Mouse (Mus musculus) bone marrow macrophage, adult 2 months (primary cell): Measurements from ENCODE around the gene Emc10.

ENCODE experiments used
- CTCF ChIP-seq: IDR thresholded peaks from 2 replicates; pipeline ENCODE4 v1.5.1; 2012; ENCODE audit warnings: low read depth, mild to moderate bottlenecking, low read length, moderate library complexity
- POLR2A ChIP-seq: IDR thresholded peaks from 2 replicates; pipeline ENCODE4 v1.6.1; 2012; ENCODE audit warnings: mild to moderate bottlenecking, low read depth, low read length, borderline replicate concordance

DNA sequence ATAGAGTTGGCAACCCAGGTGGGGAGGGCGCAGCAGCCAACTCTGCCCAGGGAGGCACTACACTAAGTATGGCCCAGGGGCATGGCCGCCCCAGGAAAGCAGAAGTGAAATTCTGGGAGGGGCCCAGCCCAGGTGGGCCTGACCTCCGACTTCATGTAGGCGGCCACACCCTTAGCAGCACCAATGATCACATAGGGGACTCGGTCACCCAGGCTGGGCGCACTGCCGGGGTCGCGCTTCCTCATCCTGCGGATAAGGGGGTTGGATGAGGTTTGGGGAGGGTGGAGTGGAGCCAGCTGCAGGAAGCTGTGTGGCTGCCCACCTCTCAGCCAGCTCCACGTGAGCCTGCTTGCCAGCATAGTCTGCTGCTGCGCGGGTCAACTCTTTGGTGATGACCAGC lies 37.9 kb upstream of the Emc10 start:
- TF ChIP-seq CTCF (no peak), POLR2A (no peak)
